Mouse (Mus musculus) neural tube, embryonic 14.5 days (tissue): ENCODE data around the gene Gm5089. TPM values are rescaled to one million over a fixed set of nuclear protein-coding genes. Genes with fewer than 3 reads are reported as not detected.

Source experiments
- ATAC-seq: fragments of 200-750 bp; cut with Nextera tagmentation; 2 replicates; pipeline ENCODE4 v1.8.0; 2017; ENCODE audit warnings: low read depth, mild to moderate bottlenecking, moderate TSS enrichment, moderate library complexity
- H3K27ac ChIP-seq: fragments of 300-500 bp; sonication (generic); 2 replicates; pipeline ENCODE4 v1.5.1; 2014; ENCODE audit warnings: low read depth, mild to moderate bottlenecking, control low read depth, low read length, moderate library complexity, mixed read lengths
- H3K27me3 ChIP-seq: fragments of 300-500 bp; sonication (generic); 2 replicates; pipeline ENCODE4 v1.6.1; 2014; ENCODE audit warnings: low read length; ENCODE audit not compliant: control insufficient read depth, insufficient read depth
- H3K36me3 ChIP-seq: fragments of 300-500 bp; sonication (generic); 2 replicates; pipeline ENCODE4 v1.6.1; 2014; ENCODE audit warnings: low read length, mixed read lengths; ENCODE audit not compliant: control insufficient read depth, insufficient read depth
- H3K4me1 ChIP-seq: fragments of 300-500 bp; sonication (generic); 2 replicates; pipeline ENCODE4 v1.6.1; 2014; ENCODE audit warnings: low read length; ENCODE audit not compliant: control insufficient read depth, insufficient read depth
- H3K4me2 ChIP-seq: fragments of 300-500 bp; sonication (generic); 2 replicates; pipeline ENCODE4 v1.6.1; 2014; ENCODE audit warnings: mild to moderate bottlenecking, low read depth, low read length, control low read depth
- H3K4me3 ChIP-seq: fragments of 300-500 bp; sonication (generic); 2 replicates; pipeline ENCODE4 v1.5.1; 2014; ENCODE audit warnings: low read depth, low read length, control low read depth, mixed read lengths
- H3K9ac ChIP-seq: fragments of 300-500 bp; sonication (generic); replicated peaks from 2 replicates; pipeline ENCODE4 v1.6.1; 2014; ENCODE audit warnings: low read depth, mild to moderate bottlenecking, control low read depth, low read length, mixed read lengths
- H3K9me3 ChIP-seq: fragments of 300-500 bp; sonication (generic); 2 replicates; pipeline ENCODE4 v1.6.1; 2016; ENCODE audit warnings: low read length; ENCODE audit not compliant: control insufficient read depth
- WGBS: fragments of 180-500 bp; shearing (Covaris S2); extraction: QIAGEN DNeasy Blood & Tissue Kit; methylation state at CpG from one replicate; pipeline ENCODE4 v1.1.7; 2014; 5-methylcytosine and 5-hydroxymethylcytosine counted together
- polyA plus RNA-seq: library from polyadenylated mRNA; unstranded; fragments of >200 nt; fragmentation: Nextera tagmentation; extraction: Ambion mirVana; gene quantifications from 2 replicates; pipeline ENCODE4 v1.2.1, GENCODE M21; 2014

The Gm5089 gene
- polyA plus RNA-seq, 1 experiment from 2014 or later, result 0.27 TPM

DNA sequence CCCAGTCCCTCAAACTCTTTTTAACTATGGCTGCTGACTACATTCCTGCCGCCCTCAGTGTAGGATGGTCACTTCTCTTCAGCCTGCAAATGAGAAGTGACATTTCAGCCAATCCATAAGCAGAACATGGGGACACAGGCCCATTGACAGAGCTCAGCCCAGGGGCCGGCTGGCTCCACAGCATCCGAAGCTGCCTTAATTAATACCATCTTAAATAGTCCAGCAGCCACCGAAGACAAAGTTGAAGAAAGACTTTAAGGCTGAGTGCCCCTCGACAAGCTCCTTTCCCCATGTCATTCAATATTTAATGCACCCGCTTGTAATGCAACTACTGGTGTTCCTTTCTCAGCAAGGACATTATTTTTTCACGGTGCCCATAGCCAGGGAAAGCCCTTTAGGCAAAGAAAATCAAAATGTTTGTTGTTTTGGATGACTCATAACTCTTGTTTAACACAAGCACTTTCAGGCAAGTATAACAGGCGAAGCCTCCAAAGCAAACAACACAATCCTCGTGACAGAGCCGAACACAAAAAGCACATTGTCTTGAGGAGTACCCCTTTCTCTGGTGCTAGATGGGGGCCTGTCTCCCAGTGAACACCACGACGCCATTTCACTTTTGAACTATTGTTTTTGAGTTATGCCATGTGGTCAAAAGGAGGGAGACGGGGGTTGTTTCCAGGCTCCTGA is 1.9 kb upstream of the Gm5089 start:
- Histone ChIP-seq H3K9me3 (no peaks in the 10 kb centered on the region), H3K9ac (no peak overlapping the region), H3K4me1 (peaks cover 8% of the 10 kb centered on the region; the same call in 1 of the 2 replicates), H3K4me2 (peak overlapping the region; percentile 27; the same call in 1 of the 2 replicates), H3K27ac (peak overlapping the region; percentile 16; the same call in 1 of the 2 replicates), H3K36me3 (no peaks in the 10 kb centered on the region), H3K27me3 (peaks cover 25% of the 10 kb centered on the region), H3K4me3 (no peak overlapping the region)
- WGBS, result 8% methylated on average over 13 of the region's 13 CpGs
- ATAC-seq, result peak; percentile 55; the same call in 1 of the 2 replicates

DNA sequence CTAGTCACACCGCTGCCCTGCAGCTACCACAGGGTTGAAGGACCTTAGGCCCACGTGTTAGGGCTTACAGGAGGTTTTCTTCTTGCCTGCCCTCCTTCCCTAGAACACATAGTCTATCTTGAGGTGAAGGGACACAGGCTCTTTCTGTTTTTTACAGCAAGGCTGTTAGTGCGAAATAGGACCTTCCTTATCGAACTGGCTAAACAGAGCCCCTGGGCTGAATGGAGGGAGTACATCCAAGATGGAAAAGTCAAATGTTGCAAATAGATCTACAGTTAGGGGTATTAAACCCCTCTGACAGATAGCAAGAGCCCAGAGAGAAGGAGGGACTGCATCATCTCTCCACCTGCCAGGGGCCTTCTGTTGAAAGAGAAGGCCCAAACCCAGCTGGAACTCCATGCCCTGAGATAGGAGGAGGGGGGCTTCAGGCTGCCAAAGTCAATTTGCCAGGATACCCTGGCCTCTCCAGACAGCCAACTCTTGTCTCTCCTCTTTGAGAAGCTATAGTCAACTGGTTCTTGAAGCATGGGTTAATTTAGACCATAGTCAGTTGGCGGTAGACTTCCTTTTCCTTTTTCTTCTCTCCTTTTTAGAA is 733 bp upstream of the Gm5089 start:
- H3K4me2 ChIP-seq, result no peak overlapping the region
- no peak overlapping the region for H3K4me3 ChIP-seq
- H3K9me3 ChIP-seq, result no peaks in the 10 kb centered on the region
- H3K9ac ChIP-seq, result no peak overlapping the region
- peaks cover 25% of the 10 kb centered on the region for H3K27me3 ChIP-seq
- 52% methylated on average over 5 of the region's 5 CpGs for WGBS
- no peak overlapping the region for H3K27ac ChIP-seq
- H3K4me1 ChIP-seq, result peaks cover 8% of the 10 kb centered on the region; the same call in 1 of the 2 replicates
- ATAC-seq, result no peak
- H3K36me3 ChIP-seq, result no peaks in the 10 kb centered on the region

GRCm38 (mm10) chr14:122449601-122450495 is 1.1 kb downstream of the Gm5089 start:
- Histone ChIP-seq H3K27ac (peak overlapping the region; percentile 52; the same call in 1 of the 2 replicates), H3K9ac (0 out of 2 replicates have a peak overlapping the region, but pooled peaks have one; percentile 25), H3K4me2 (peak overlapping the region; percentile 50), H3K4me1 (peaks cover 8% of the 10 kb centered on the region; the same call in 1 of the 2 replicates), H3K27me3 (peaks cover 22% of the 10 kb centered on the region), H3K9me3 (no peaks in the 10 kb centered on the region), H3K4me3 (peak overlapping the region; percentile 28), H3K36me3 (no peaks in the 10 kb centered on the region)
- 4% methylated on average over 29 of the region's 29 CpGs for WGBS
- ATAC-seq, result no peak

DNA sequence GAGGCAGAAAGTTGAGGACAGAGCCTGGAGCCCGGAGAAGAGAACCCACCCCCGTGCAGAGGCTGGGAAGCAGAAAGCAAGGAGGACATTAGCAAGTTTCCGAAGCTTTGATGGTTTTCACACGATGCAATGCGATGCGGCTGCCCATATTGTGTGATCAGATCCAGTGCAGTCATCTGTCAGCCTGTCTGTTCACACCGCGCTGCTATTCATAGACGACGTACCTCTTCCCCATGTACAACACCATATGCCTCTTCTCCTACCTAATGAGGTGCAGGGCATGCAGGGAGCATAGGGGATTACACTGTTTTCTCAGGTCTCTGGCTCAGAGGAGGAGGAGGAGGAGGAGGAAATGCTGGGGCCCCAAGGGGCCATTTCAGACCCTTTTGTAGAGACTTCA is 14.1 kb downstream of the Gm5089 start:
- H3K4me1 ChIP-seq, result no peaks in the 10 kb centered on the region
- H3K9ac ChIP-seq, result no peak overlapping the region
- H3K36me3 ChIP-seq, result no peaks in the 10 kb centered on the region
- no peak overlapping the region for H3K27ac ChIP-seq
- no peaks in the 10 kb centered on the region for H3K9me3 ChIP-seq
- H3K4me2 ChIP-seq, result no peak overlapping the region
- no peaks in the 10 kb centered on the region for H3K27me3 ChIP-seq
- 66% methylated on average over 10 of the region's 10 CpGs for WGBS
- H3K4me3 ChIP-seq, result no peak overlapping the region
- no peak for ATAC-seq

DNA sequence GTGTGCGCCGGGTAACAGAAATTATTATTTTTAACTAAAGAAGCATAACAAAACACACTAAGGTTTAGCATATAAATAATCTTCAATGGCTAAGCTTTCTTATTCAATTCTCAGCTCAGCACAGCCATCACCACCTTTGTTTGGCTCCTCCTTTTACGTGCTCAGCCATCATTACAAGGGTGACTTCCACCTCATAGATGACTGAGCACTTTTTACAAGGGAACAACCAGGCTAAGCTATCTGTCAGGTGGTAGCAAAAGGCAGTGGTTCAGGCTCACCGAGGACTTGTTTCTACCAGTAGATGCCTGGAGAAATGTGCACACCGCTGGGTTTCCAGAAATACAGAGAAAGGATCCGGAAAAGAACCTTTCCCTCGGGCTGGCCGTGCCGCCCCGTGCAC is 16.9 kb downstream of the Gm5089 start:
- ATAC-seq, result no peak
- WGBS, result 87% methylated on average over 10 of the region's 10 CpGs
- H3K4me3 ChIP-seq, result no peak overlapping the region

GRCm38 (mm10) chr14:122432558-122432957 is 18.4 kb downstream of the Gm5089 start:
- no peak overlapping the region for H3K4me2 ChIP-seq
- H3K27me3 ChIP-seq, result no peaks in the 10 kb centered on the region
- H3K27ac ChIP-seq, result no peak overlapping the region
- no peaks in the 10 kb centered on the region for H3K36me3 ChIP-seq
- no peak for ATAC-seq
- H3K4me1 ChIP-seq, result no peaks in the 10 kb centered on the region
- H3K4me3 ChIP-seq, result no peak overlapping the region
- H3K9me3 ChIP-seq, result no peaks in the 10 kb centered on the region
- WGBS, result 82% methylated on average over 3 of the region's 3 CpGs
- H3K9ac ChIP-seq, result no peak overlapping the region

More for the DNA sequence above, 16.9 kb downstream of the Gm5089 start:
- H3K27me3 ChIP-seq, result no peaks in the 10 kb centered on the region
- no peaks in the 10 kb centered on the region for H3K36me3 ChIP-seq
- no peak overlapping the region for H3K4me2 ChIP-seq
- H3K9me3 ChIP-seq, result no peaks in the 10 kb centered on the region
- H3K4me1 ChIP-seq, result no peaks in the 10 kb centered on the region
- no peak overlapping the region for H3K9ac ChIP-seq
- no peak overlapping the region for H3K27ac ChIP-seq

- H3K9me3 ChIP-seq, result no peaks in the 10 kb centered on the region
- no peaks in the 10 kb centered on the region for H3K36me3 ChIP-seq
- no peak overlapping the region for H3K9ac ChIP-seq
- no peak overlapping the region for H3K4me3 ChIP-seq
- peaks cover 4% of the 10 kb centered on the region; the same call in 1 of the 2 replicates for H3K4me1 ChIP-seq
- H3K27ac ChIP-seq, result no peak overlapping the region
- WGBS, result 38% methylated on average over 3 of the region's 3 CpGs
- H3K27me3 ChIP-seq, result no peaks in the 10 kb centered on the region
- H3K4me2 ChIP-seq, result no peak overlapping the region
- peak; percentile 32; the same call in 1 of the 2 replicates for ATAC-seq
Measured at GRCm38 (mm10) chr14:122427654-122428053, 23.3 kb downstream of the Gm5089 start.

DNA sequence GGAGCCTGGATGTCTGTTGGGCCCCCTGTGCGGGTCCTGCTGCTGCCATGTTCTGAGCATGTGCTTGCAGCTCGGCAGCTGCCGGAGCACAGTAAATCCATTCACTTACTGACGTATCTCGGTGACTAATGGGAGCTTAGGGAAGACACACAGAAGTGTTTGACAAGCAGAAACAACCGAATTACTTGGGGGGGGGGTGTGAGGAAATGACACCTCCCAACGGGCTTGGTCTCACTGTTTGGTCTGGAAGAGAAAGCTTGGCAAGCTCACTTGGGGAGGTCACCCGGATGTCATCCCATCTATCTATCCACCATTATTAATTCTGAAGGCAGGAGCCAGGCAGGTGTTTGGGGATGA is 23.7 kb downstream of the Gm5089 start:
- Histone ChIP-seq H3K4me1 (peaks cover 4% of the 10 kb centered on the region; the same call in 1 of the 2 replicates), H3K9me3 (no peaks in the 10 kb centered on the region), H3K9ac (no peak overlapping the region), H3K36me3 (no peaks in the 10 kb centered on the region), H3K4me2 (no peak overlapping the region), H3K27me3 (no peaks in the 10 kb centered on the region), H3K27ac (no peak overlapping the region), H3K4me3 (no peak overlapping the region)
- 12% methylated on average over 8 of the region's 8 CpGs for WGBS
- ATAC-seq, result peak; percentile 68
